Mouse (Mus musculus): ENCODE data around the gene Clptm1.

DNA sequence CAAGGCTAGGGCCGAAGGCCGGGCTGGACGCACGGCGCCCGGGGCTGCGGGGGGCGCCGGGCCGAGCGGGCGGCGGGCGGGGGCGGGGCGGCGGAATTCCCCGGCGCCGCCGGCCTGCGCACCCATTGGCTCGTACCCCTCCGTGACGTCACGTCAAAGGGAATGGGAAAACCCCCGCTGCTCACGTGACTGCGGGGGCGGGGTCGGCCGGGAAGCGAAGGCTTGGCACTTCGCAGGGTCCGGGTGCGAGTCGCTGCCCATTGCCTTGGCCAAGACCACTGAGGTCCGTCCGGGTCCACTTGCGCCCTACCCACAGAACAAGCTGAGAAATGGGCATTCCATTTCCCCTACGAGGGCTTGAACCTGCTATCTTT, 35.5 kb downstream of the Clptm1 start, which contains the start of gene Relb:
- TF ChIP-seq CTCF (IDR thresholded peaks at IDR 0.05; ENCODE audit: control insufficient read depth, insufficient read depth, insufficient read length) (no peak), USF1 (IDR thresholded peaks at IDR 0.05; ENCODE audit: low read depth) (peak; percentile 90), MYOD1 (IDR thresholded peaks at IDR 0.05; ENCODE audit: control insufficient read depth, insufficient read length, low read depth) (no peak)

Measured in C2C12 (cell line).